Comparison of ENCODE assay signal across 7 mouse cellular contexts in the genomic region with DNA sequence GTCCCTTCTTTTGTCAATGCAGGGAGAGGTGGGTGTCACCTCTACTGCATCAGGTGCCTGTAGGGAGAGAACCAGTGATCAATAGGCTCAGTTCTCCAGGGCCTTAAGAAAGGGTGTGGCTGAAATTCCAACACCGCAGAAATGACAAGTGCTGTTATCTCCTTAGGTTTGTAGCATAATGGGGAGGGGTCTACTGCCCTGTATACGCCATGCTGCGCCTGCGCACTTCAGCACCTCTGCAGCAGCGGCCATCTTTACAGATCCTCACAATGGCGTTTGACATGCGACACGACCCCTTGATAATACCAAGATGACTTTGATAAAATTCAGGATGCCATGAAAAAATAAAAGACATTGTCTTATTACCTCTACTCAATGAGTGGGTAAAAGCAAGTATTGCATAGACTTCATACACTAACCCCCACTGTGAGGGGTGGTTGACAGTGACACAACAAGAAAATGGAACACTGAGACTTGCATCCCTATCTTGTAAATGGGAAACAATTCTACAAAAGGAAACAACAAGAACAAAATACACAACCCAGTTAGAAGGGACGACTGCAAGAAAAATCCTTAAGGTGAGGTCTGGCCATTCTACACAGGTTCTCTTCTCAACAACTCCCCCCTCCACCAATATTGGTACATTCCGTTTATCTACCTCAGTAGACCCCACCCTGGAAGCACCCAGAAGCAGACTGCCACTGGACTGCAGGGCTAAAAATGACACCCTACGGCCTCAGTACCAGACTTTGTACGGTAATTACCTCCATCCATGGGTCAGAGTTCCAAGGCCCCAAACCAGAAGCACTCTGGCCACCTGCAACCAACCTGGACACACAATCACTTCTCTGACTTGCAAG. TPM values are rescaled to one million over a fixed set of nuclear protein-coding genes. Genes with fewer than 3 reads are reported as not detected.
A peak's percentile ranks its signal among the peaks of the same experiment; 100 is the strongest.
DNase-seq lines count a peak whose midpoint lies in the region; ATAC-seq and TF ChIP-seq lines count a peak whose summit lies in the region.

No protein-coding gene starts in this region.

- H3K36me3 ChIP-seq in liver, embryonic 16.5 days (ENCODE audit: control insufficient read depth, insufficient read depth) = no peaks in the 10 kb centered on the region
- no peaks in the 10 kb centered on the region for H3K36me3 ChIP-seq in stomach, embryonic 14.5 days (ENCODE audit: control insufficient read depth, insufficient read depth, low read length)

- peak overlapping the region; percentile 60 for H3K4me2 ChIP-seq in liver, embryonic 16.5 days (ENCODE audit: low read depth, low read length)
- peak overlapping the region; percentile 47 for H3K4me2 ChIP-seq in stomach, embryonic 14.5 days (replicated peaks; ENCODE audit: low read depth, low read length)

- no peak for TF ChIP-seq POLR2A in brain, embryonic 14.5 days (IDR thresholded peaks at IDR 0.05; ENCODE audit: borderline replicate concordance, extremely low read depth, insufficient read depth, insufficient read length, poor library complexity, severe bottlenecking)

- ATAC-seq in liver, embryonic 16.5 days (ENCODE audit: low read depth) = peak; percentile 41; the same call in 1 of the 2 replicates
- 0 out of 2 replicates have a peak, but pooled peaks have one; percentile 30 for ATAC-seq in stomach, embryonic 14.5 days (ENCODE audit: insufficient number of reproducible peaks, insufficient read depth, low FRiP score, low read depth)

- no peaks in the 10 kb centered on the region for H3K9me3 ChIP-seq in liver, embryonic 16.5 days (replicated peaks; ENCODE audit: control insufficient read depth, low read length)
- H3K9me3 ChIP-seq in stomach, embryonic 14.5 days (ENCODE audit: control insufficient read depth, low read depth, low read length) = peaks cover 18% of the 10 kb centered on the region

- TF ChIP-seq CTCF in brain, embryonic 14.5 days (IDR thresholded peaks at IDR 0.05; ENCODE audit: borderline replicate concordance, extremely low read depth, insufficient read depth, insufficient read length) = no peak

- peak; percentile 93 for DNase-seq in brain, embryonic 14.5 days (ENCODE audit: low read depth)
- peak; percentile 31 for DNase-seq in cerebellum, adult 8-10 months
- peak; percentile 25 to 51 for DNase-seq in frontal cortex, postnatal 14 days (ENCODE audit: low spot score in 2 of 2)
- DNase-seq in layer of hippocampus, adult 18-20 months (ENCODE audit: low spot score in 2 of 2) = peak; percentile 11 to 51
- no peak for DNase-seq in thymus, postnatal 36 days

- H3K9ac ChIP-seq in liver, embryonic 16.5 days (ENCODE audit: low read depth, low read length) = no peak overlapping the region
- no peak overlapping the region for H3K9ac ChIP-seq in stomach, embryonic 14.5 days (replicated peaks; ENCODE audit: low read depth, low read length)

- H3K27me3 ChIP-seq in liver, embryonic 16.5 days (ENCODE audit: control insufficient read depth, insufficient read depth, low read depth, low read length) = no peaks in the 10 kb centered on the region
- no peaks in the 10 kb centered on the region for H3K27me3 ChIP-seq in stomach, embryonic 14.5 days (ENCODE audit: control insufficient read depth, insufficient read depth, low read length)

- WGBS in liver, embryonic 16.5 days (ENCODE audit: insufficient replicate concordance) = 69% methylated on average over 12 of the region's 12 CpGs
- WGBS in stomach, embryonic 14.5 days = 53% methylated on average over 12 of the region's 12 CpGs

- H3K4me1 ChIP-seq in liver, embryonic 16.5 days (ENCODE audit: control insufficient read depth, low read depth, low read length) = no peaks in the 10 kb centered on the region
- H3K4me1 ChIP-seq in stomach, embryonic 14.5 days (ENCODE audit: control insufficient read depth, insufficient read depth, low read length) = no peaks in the 10 kb centered on the region

- H3K4me3 ChIP-seq in liver, embryonic 16.5 days (ENCODE audit: low read depth, low read length) = peak overlapping the region; percentile 63
- H3K4me3 ChIP-seq in stomach, embryonic 14.5 days (ENCODE audit: low read depth, low read length) = peak overlapping the region; percentile 47

- no peak overlapping the region for H3K27ac ChIP-seq in liver, embryonic 16.5 days (ENCODE audit: low read length)
- no peak overlapping the region for H3K27ac ChIP-seq in stomach, embryonic 14.5 days (ENCODE audit: low read length)

RNA-seq across cellular contexts. Expression of a gene that starts 1.6 kb away (rescaled TPM):
- polyA plus RNA-seq in brain, embryonic 14.5 days (2012; rRNA removed) = not detected in 2 replicates
- total RNA-seq in layer of hippocampus, adult 18-20 months (2021) = 1,000 to 10,000 TPM; 2,266 to 2,412 TPM
- 4.1 and 5.6 TPM in 2 replicates for polyA plus RNA-seq in liver, embryonic 16.5 days (2015; fragmentation: Nextera tagmentation; extraction: Ambion mirVana)
- 39.5 and 44.0 TPM in 2 replicates for polyA plus RNA-seq in stomach, embryonic 14.5 days (2014; fragmentation: Nextera tagmentation; extraction: Ambion mirVana)

RNA-seq across cellular contexts. Expression of a gene that starts 1.6 kb away (rescaled TPM):
- polyA plus RNA-seq in brain, embryonic 14.5 days (2012; rRNA removed) = 12.7 and 16.3 TPM in 2 replicates
- 10 to 100 TPM; 55.2 to 58.0 TPM for total RNA-seq in layer of hippocampus, adult 18-20 months (2021)
- 0.13 TPM in 1 of 2 replicates, not detected in the other for polyA plus RNA-seq in liver, embryonic 16.5 days (2015; fragmentation: Nextera tagmentation; extraction: Ambion mirVana)
- 1.4 and 1.8 TPM in 2 replicates for polyA plus RNA-seq in stomach, embryonic 14.5 days (2014; fragmentation: Nextera tagmentation; extraction: Ambion mirVana)

Comparison
In these comparisons a context has a peak if more than half of its experiments do, and no peak if none do; other contexts are left out.
1. DNase-seq: peak in brain, embryonic 14.5 days (single experiment), cerebellum, adult 8-10 months (single experiment), frontal cortex, postnatal 14 days (2 of 2) and layer of hippocampus, adult 18-20 months (2 of 2); none in thymus, postnatal 36 days (0 of 2).